In the genomic region with DNA sequence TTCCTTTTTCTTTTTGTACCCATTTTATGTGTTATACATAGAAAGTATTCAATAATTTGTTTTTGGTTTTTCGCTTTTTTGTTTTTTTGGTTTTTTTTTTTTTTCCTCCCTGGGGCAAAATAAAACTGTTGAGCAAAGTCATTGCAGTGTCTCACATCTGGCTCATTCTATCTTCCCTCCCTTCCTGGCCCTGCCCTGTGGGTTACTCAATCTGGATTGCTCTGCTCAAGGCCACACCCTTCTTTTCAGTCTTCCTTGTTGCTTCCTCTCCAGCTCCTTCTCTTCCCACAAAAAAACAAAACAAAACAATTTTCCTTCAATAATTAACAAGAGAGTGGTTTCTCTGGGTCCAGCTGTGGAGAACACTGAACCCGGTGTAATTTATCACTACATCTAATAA, we compare ENCODE assay signal across 15 mouse cellular contexts.
"Had no signal": no experiment of that assay in that cellular context is flagged by ENCODE, and none has a peak within 500 bp of the region (broad histone marks: within the 10 kb centered on the region; RNA-seq: fewer than 3 reads in every experiment).

No protein-coding gene starts in this region.

- DNase-seq: kidney, adult 9 months; kidney, postnatal 10 days; kidney, postnatal 4 days; lung, embryonic 14.5 days; lung, postnatal 10 days; spleen, adult 18-20 months; thymus, adult 18-20 months; thymus, postnatal 14 days had no signal

- H3K4me1 ChIP-seq: limb, embryonic 10.5 days; liver, embryonic 15.5 days; midbrain, embryonic 12.5 days; neural tube, embryonic 13.5 days had no signal

- H3K36me3 ChIP-seq: limb, embryonic 10.5 days; liver, embryonic 15.5 days; midbrain, embryonic 12.5 days; neural tube, embryonic 13.5 days had no signal

- H3K4me3 ChIP-seq: layer of hippocampus, adult 2 months; left cerebral cortex, adult 2 months; limb, embryonic 10.5 days; liver, embryonic 15.5 days; midbrain, embryonic 12.5 days; neural tube, embryonic 13.5 days had no signal

- H3K27me3 ChIP-seq: liver, embryonic 15.5 days; midbrain, embryonic 12.5 days; neural tube, embryonic 13.5 days had no signal

- H3K27ac ChIP-seq: layer of hippocampus, adult 2 months; left cerebral cortex, adult 2 months; limb, embryonic 10.5 days; liver, embryonic 15.5 days; macrophage; midbrain, embryonic 12.5 days; neural tube, embryonic 13.5 days had no signal

- H3K9me3 ChIP-seq: limb, embryonic 10.5 days; liver, embryonic 15.5 days; midbrain, embryonic 12.5 days; neural tube, embryonic 13.5 days had no signal
